Mouse (Mus musculus) stomach, postnatal 0 days (tissue): ENCODE results near the gene Mmp14.

ENCODE experiments used
- CTCF ChIP-seq: IDR thresholded peaks from 2 replicates; pipeline ENCODE4 v1.5.1; 2016; ENCODE audit warnings: antibody characterized with exemption, low read depth, mild to moderate bottlenecking, moderate library complexity
- EP300 ChIP-seq: optimal IDR thresholded peaks from 2 replicates; pipeline ENCODE3; 2016; ENCODE audit warnings: antibody characterized with exemption

DNA sequence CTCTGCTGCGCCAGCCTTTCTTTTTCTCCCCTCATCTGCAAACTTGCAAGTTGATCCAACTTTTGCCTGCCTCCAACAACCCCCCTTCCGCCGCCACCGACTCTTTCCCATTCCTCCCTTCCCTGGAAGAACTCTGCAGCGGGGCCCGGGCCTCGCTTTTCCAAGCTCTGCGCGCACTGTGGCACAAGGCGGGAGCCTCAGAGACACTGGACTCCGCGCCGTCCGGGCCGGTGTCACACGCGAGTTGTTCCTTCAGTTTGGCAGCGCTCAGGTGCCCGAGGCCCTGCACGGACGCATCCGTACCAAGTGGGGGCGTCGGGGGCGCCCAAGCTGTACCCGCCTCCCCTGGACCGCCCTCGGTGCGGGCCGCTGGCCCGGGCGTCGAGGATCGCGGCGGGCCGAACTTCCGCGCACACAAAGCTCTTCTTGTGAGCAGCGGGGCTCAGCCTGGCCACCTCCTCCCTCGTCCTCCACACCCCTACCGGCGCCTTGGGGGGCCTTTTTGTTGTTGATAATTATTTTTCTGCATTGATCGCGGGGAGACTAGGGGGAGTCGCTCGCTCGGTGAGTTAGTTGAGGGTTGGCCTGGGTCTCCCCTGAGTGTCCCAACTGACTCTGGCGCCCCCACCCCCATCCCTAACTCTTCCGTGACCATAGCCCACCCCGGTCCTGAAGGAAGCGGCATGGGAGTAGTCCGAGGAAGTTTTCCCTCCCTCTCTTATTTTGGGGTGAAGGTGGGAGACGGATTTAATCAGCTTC, 845 bp downstream of the Mmp14 start:
- TF ChIP-seq CTCF, result peak; percentile 41; the same call in 1 of the 2 replicates
- TF ChIP-seq EP300, result no peak
